Mouse (Mus musculus) limb, embryonic 14.5 days (tissue): Measurements from ENCODE around the gene Snapc5. TPM values are rescaled to one million over a fixed set of nuclear protein-coding genes. Genes with fewer than 3 reads are reported as not detected.
"Not testable (repeated sequence)": the region's sequence is repeated elsewhere in the genome, so short reads cannot be mapped to it uniquely, and the experiment has no call there.

Experiments used
- ATAC-seq: fragments of 200-750 bp; cut with Nextera tagmentation; 2 replicates; pipeline ENCODE4 v1.8.0; 2017; ENCODE audit warnings: low read depth, moderate number of reproducible peaks, moderate TSS enrichment; ENCODE audit not compliant: low FRiP score
- DNase-seq: peaks from one replicate; pipeline ENCODE4 v3.0.0-alpha.2; 2015; ENCODE audit warnings: low spot score
- H3K27ac ChIP-seq: fragments of 300-500 bp; sonication (generic); replicated peaks from 2 replicates; pipeline ENCODE4 v1.5.1; 2014; ENCODE audit warnings: low read depth, mild to moderate bottlenecking, low read length, moderate library complexity, mixed read lengths
- H3K27me3 ChIP-seq: fragments of 300-500 bp; sonication (generic); 2 replicates; pipeline ENCODE4 v1.6.1; 2014; ENCODE audit warnings: low read length, mixed read lengths; ENCODE audit not compliant: control insufficient read depth, insufficient read depth
- H3K36me3 ChIP-seq: fragments of 300-500 bp; sonication (generic); 2 replicates; pipeline ENCODE4 v1.6.1; 2014; ENCODE audit warnings: mild to moderate bottlenecking, low read length, moderate library complexity, mixed read lengths; ENCODE audit not compliant: control insufficient read depth, insufficient read depth
- H3K4me1 ChIP-seq: fragments of 300-500 bp; sonication (generic); 2 replicates; pipeline ENCODE4 v1.6.1; 2014; ENCODE audit warnings: antibody characterized with exemption, low read length, mixed read lengths; ENCODE audit not compliant: control insufficient read depth, insufficient read depth
- H3K4me2 ChIP-seq: fragments of 300-500 bp; sonication (generic); replicated peaks from 2 replicates; pipeline ENCODE4 v1.6.1; 2014; ENCODE audit warnings: low read depth, mild to moderate bottlenecking, low read length, moderate library complexity; ENCODE audit not compliant: severe bottlenecking
- H3K4me3 ChIP-seq: fragments of 300-500 bp; sonication (generic); replicated peaks from 2 replicates; pipeline ENCODE4 v1.5.1; 2014; ENCODE audit warnings: low read length
- H3K9ac ChIP-seq: fragments of 300-500 bp; sonication (generic); 2 replicates; pipeline ENCODE4 v1.6.1; 2014; ENCODE audit warnings: mild to moderate bottlenecking, low read depth, low read length, moderate library complexity; ENCODE audit not compliant: severe bottlenecking
- H3K9me3 ChIP-seq: fragments of 300-500 bp; sonication (generic); 2 replicates; pipeline ENCODE4 v1.6.1; 2016; ENCODE audit warnings: low read length; ENCODE audit not compliant: control insufficient read depth
- POLR2A ChIP-seq: fragments of 200-500 bp; IDR thresholded peaks from 2 replicates; pipeline ENCODE4 v1.8.0; 2012; ENCODE audit warnings: inconsistent platforms, mild to moderate bottlenecking, moderate library complexity, borderline replicate concordance; ENCODE audit not compliant: insufficient read depth, insufficient read length; ENCODE audit errors: extremely low read depth
- WGBS: fragments of 180-500 bp; shearing (Covaris S2); extraction: QIAGEN DNeasy Blood & Tissue Kit; methylation state at CpG from one replicate; pipeline ENCODE4 v1.1.7; 2014; 5-methylcytosine and 5-hydroxymethylcytosine counted together
- polyA plus RNA-seq, 2 experiments: library from polyadenylated mRNA; depleted of rRNA in 1 of 2; stranded (reverse) in 1 of 2; unstranded in 1 of 2; fragments of >200 nt; fragmentation: Nextera tagmentation in 1 of 2; extraction: Ambion mirVana in 1 of 2; gene quantifications; 2 replicates each; pipeline versions ENCODE4 v1.2.1 to v1.2.3; 2012 to 2014

Gene Snapc5
- polyA plus RNA-seq, 2 experiments = 16.8 to 19.1 TPM

DNA sequence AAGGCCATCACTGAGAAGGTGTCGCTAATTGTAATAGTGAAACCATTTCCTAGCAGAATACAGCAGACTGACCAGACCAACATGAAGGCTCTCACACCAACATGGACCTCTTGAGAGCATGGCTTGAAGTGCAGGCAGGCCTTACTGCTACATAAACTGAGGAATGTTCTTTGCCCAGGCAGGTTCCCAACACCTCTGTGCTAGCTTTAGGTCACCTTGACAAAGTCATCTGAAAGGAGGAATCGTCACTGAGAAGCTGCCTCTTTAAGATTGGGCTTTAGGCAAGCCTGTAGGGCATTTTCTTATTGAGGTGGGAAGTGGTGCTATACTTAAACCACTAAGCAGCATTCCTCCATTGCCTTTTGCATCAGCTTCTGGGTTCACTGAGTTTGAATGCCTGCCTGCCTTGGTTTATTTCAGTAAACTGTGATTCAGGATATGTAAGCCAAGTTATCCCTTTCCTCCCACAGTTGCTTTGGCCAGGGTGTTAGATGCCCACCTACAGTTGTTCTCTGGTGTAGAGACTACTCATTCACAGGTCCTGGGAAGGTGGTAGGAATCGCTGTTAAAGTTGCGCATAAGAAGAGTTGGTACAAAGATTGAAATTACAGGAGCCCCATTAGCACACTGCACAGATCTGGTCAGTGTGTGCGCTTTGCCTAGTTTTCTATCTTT lies 5.2 kb downstream of the Snapc5 start:
- TF ChIP-seq POLR2A = no peak
- no peak overlapping the region for H3K4me3 ChIP-seq
- peaks cover 72% of the 10 kb centered on the region for H3K36me3 ChIP-seq
- H3K9ac ChIP-seq = no peak overlapping the region
- WGBS = 87% methylated on average over 5 of the region's 5 CpGs
- H3K4me2 ChIP-seq = no peak overlapping the region
- H3K9me3 ChIP-seq = no peaks in the 10 kb centered on the region
- H3K27me3 ChIP-seq = no peaks in the 10 kb centered on the region
- peaks cover 6% of the 10 kb centered on the region; the same call in 1 of the 2 replicates for H3K4me1 ChIP-seq
- H3K27ac ChIP-seq = no peak overlapping the region
- DNase-seq (no peak), ATAC-seq (no peak)

GRCm38 (mm10) chr9:64193879-64194278 lies 14.8 kb downstream of the Snapc5 start:
- 89% methylated on average over 1 of the region's 1 CpGs for WGBS
- no peaks in the 10 kb centered on the region for H3K9me3 ChIP-seq
- TF ChIP-seq POLR2A = no peak
- H3K4me3 ChIP-seq = no peak overlapping the region
- H3K9ac ChIP-seq = no peak overlapping the region
- no peak overlapping the region for H3K27ac ChIP-seq
- no peak for ATAC-seq
- no peaks in the 10 kb centered on the region for H3K4me1 ChIP-seq
- no peak overlapping the region for H3K4me2 ChIP-seq
- peaks cover 62% of the 10 kb centered on the region for H3K36me3 ChIP-seq
- no peak for DNase-seq
- H3K27me3 ChIP-seq = no peaks in the 10 kb centered on the region

DNA sequence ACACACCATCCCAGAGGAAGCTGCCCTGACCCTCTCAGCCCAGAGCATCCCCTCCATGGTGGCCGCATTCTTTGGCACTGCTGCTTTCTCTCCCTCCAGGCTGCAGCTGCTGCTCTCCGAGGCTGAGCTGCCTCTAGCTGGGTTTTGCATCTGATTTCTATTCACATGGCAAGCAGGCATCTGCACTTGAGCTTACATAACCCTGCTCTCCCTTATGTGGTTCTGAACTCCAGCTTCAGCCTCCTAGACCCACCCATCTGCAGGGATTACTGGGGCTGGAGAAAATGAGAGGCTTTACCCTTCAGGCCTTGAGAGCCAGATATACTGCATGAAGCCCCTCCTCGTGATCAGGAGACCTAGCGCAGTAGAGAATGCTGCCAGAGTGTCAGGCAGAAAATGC lies 16.5 kb downstream of the Snapc5 start:
- H3K9me3 ChIP-seq = no peaks in the 10 kb centered on the region
- no peak for TF ChIP-seq POLR2A
- no peak overlapping the region for H3K4me2 ChIP-seq
- DNase-seq = no peak
- H3K27me3 ChIP-seq = no peaks in the 10 kb centered on the region
- H3K4me1 ChIP-seq = no peaks in the 10 kb centered on the region
- no peak for ATAC-seq
- 70% methylated on average over 4 of the region's 4 CpGs for WGBS
- no peak overlapping the region for H3K27ac ChIP-seq
- peaks cover 52% of the 10 kb centered on the region for H3K36me3 ChIP-seq
- H3K4me3 ChIP-seq = no peak overlapping the region
- no peak overlapping the region for H3K9ac ChIP-seq

- no peaks in the 10 kb centered on the region for H3K27me3 ChIP-seq
- no peak for TF ChIP-seq POLR2A
- H3K4me2 ChIP-seq = no peak overlapping the region
- peaks cover 42% of the 10 kb centered on the region for H3K36me3 ChIP-seq
- DNase-seq (no peak), ATAC-seq (no peak)
- no peak overlapping the region for H3K9ac ChIP-seq
- H3K4me3 ChIP-seq = no peak overlapping the region
- H3K27ac ChIP-seq = no peak overlapping the region
- H3K9me3 ChIP-seq = no peaks in the 10 kb centered on the region
- no peaks in the 10 kb centered on the region for H3K4me1 ChIP-seq
- WGBS = 83% methylated on average over 8 of the region's 8 CpGs
Observed at GRCm38 (mm10) chr9:64197524-64197923, 18.4 kb downstream of the Snapc5 start.

GRCm38 (mm10) chr9:64198068-64198762 lies 19.1 kb downstream of the Snapc5 start:
- WGBS = 87% methylated on average over 5 of the region's 5 CpGs
- TF ChIP-seq POLR2A = no peak
- Histone ChIP-seq H3K9me3 (no peaks in the 10 kb centered on the region), H3K27me3 (no peaks in the 10 kb centered on the region), H3K9ac (no peak overlapping the region), H3K4me3 (no peak overlapping the region), H3K36me3 (peaks cover 42% of the 10 kb centered on the region), H3K4me1 (no peaks in the 10 kb centered on the region), H3K27ac (no peak overlapping the region), H3K4me2 (no peak overlapping the region)
- DNase-seq = no peak
- ATAC-seq = no peak

DNA sequence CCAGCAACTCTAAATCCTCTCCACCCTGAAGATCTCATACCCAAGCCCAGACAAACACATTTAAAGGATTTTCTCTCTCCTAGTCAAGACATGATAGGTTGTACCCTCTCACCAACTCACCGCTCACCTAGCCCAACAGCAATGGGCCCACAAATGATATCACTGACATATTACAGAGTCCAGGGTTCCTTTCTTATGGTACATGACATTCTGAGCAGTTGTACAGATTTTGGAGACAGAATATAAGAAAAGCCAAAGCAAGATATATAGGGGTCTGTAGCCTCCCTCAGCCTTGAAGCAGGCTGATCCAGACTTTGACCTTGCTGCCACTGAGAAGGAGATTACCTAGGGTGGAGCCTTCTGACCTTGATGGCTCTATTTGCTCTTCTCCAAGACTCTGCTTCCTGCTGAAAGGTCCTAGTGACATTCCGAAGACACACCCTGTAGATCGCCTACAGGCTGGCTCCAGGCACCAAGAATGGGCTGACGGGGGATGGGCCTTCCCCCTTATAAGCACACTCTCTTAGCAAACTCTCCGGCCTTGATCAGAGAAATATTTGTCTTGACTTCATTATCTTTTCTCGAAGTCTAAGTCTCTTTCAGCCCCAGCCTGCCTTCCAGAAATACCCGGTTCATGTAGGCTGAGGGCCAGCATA lies 19.8 kb downstream of the Snapc5 start:
- not testable (repeated sequence) for H3K27me3 ChIP-seq, H3K4me1 ChIP-seq, H3K9me3 ChIP-seq, H3K27ac ChIP-seq, DNase-seq, H3K4me2 ChIP-seq, H3K9ac ChIP-seq, H3K4me3 ChIP-seq, ATAC-seq
- peaks cover 42% of the 10 kb centered on the region for H3K36me3 ChIP-seq
- 92% methylated on average over 7 of the region's 7 CpGs for WGBS
